Mouse (Mus musculus): ENCODE data around the gene Ibsp.

Ibsp gene

GRCm38 (mm10) chr5:104298994-104299393, at the start of gene Ibsp:
Ibsp (plus strand) TSS chr5:104299171.
- DNase-seq = no peak

- DNase-seq = no peak
Observed at GRCm38 (mm10) chr5:104251811-104252210, 47.2 kb upstream of the Ibsp start.

GRCm38 (mm10) chr5:104256585-104256984, 42.4 kb upstream of the Ibsp start:
- no peak for DNase-seq

GRCm38 (mm10) chr5:104261908-104262461, 37.0 kb upstream of the Ibsp start:
- peak; percentile 5 to 27 for DNase-seq

- DNase-seq = no peak
Observed at GRCm38 (mm10) chr5:104263014-104263776, 35.8 kb upstream of the Ibsp start.

- no peak for DNase-seq
Observed at GRCm38 (mm10) chr5:104294201-104294600, 4.8 kb upstream of the Ibsp start.

- no peak for DNase-seq
Observed at GRCm38 (mm10) chr5:104314073-104314472, 15.1 kb downstream of the Ibsp start.

- DNase-seq = no peak
Observed at GRCm38 (mm10) chr5:104325029-104325428, 26.1 kb downstream of the Ibsp start, which contains the start of gene Mepe. Mepe (plus strand) TSS chr5:104325329.

GRCm38 (mm10) chr5:104326884-104327283, 27.9 kb downstream of the Ibsp start:
- no peak for DNase-seq

- no peak for DNase-seq
Observed at GRCm38 (mm10) chr5:104327389-104327788, 28.4 kb downstream of the Ibsp start.

GRCm38 (mm10) chr5:104327876-104328275, 28.9 kb downstream of the Ibsp start:
- no peak for DNase-seq

- no peak for DNase-seq
Observed at GRCm38 (mm10) chr5:104328317-104328850, 29.4 kb downstream of the Ibsp start.

GRCm38 (mm10) chr5:104329381-104329780, 30.4 kb downstream of the Ibsp start:
- no peak for DNase-seq

- DNase-seq = no peak
Observed at GRCm38 (mm10) chr5:104330088-104330487, 31.1 kb downstream of the Ibsp start.

GRCm38 (mm10) chr5:104332296-104332695, 33.3 kb downstream of the Ibsp start:
- no peak for DNase-seq

GRCm38 (mm10) chr5:104333231-104333640, 34.3 kb downstream of the Ibsp start:
- peak; percentile 41 to 63 for DNase-seq

- DNase-seq = no peak
Observed at GRCm38 (mm10) chr5:104333643-104334042, 34.7 kb downstream of the Ibsp start.

GRCm38 (mm10) chr5:104334516-104334915, 35.5 kb downstream of the Ibsp start:
- no peak for DNase-seq

GRCm38 (mm10) chr5:104335962-104336361, 37.0 kb downstream of the Ibsp start:
- DNase-seq = no peak

- no peak for DNase-seq
Observed at GRCm38 (mm10) chr5:104337491-104337890, 38.5 kb downstream of the Ibsp start.

GRCm38 (mm10) chr5:104339009-104339408, 40.0 kb downstream of the Ibsp start:
- no peak for DNase-seq

- DNase-seq = peak in 1 of 2 experiments; percentile 43
Observed at GRCm38 (mm10) chr5:104339706-104340512, 40.9 kb downstream of the Ibsp start.

GRCm38 (mm10) chr5:104340513-104340829, 41.5 kb downstream of the Ibsp start:
- DNase-seq = no peak

GRCm38 (mm10) chr5:104342881-104343280, 43.9 kb downstream of the Ibsp start:
- no peak for DNase-seq
